Mouse (Mus musculus) erythroblast, embryonic 14.5 days (primary cell): ENCODE measurements around the gene Gprc5b.

Experiments
- GATA1 ChIP-seq: IDR thresholded peaks from 2 replicates; pipeline ENCODE4 v1.6.1; 2012; ENCODE audit warnings: low read length, inconsistent platforms, mixed read lengths
- TAL1 ChIP-seq: IDR thresholded peaks from 3 replicates; pipeline ENCODE4 v1.6.1; 2012; ENCODE audit warnings: low read length, inconsistent platforms, mixed read lengths

- TF ChIP-seq TAL1, result no peak
- TF ChIP-seq GATA1, result no peak
Measured at GRCm38 (mm10) chr7:118949749-118950148, 45.3 kb downstream of the Gprc5b start.
